Mouse (Mus musculus): ENCODE measurements around the gene Slc10a7. TPM values are rescaled to one million over a fixed set of nuclear protein-coding genes. Genes with fewer than 3 reads are reported as not detected.

Slc10a7 gene
- total RNA-seq, 2 experiments from 2014 or later = 21.3 to 27.9 TPM

- no peak for ATAC-seq (replicated peaks; ENCODE audit: poor library complexity, severe bottlenecking)
Observed at GRCm38 (mm10) chr8:78611019-78611418, 101.9 kb downstream of the Slc10a7 start.

- ATAC-seq (replicated peaks; ENCODE audit: poor library complexity, severe bottlenecking) = 0 out of 2 replicates have a peak, but pooled peaks have one; percentile 12
Observed at GRCm38 (mm10) chr8:78622362-78622761, 113.2 kb downstream of the Slc10a7 start.

GRCm38 (mm10) chr8:78623972-78624371 is 114.8 kb downstream of the Slc10a7 start:
- ATAC-seq (replicated peaks; ENCODE audit: poor library complexity, severe bottlenecking) = peak; percentile 99

GRCm38 (mm10) chr8:78624738-78625442 is 115.7 kb downstream of the Slc10a7 start:
- ATAC-seq (replicated peaks; ENCODE audit: poor library complexity, severe bottlenecking) = no peak

- 0 out of 2 replicates have a peak, but pooled peaks have one; percentile 25 for ATAC-seq (replicated peaks; ENCODE audit: poor library complexity, severe bottlenecking)
Observed at GRCm38 (mm10) chr8:78626632-78627031, 117.5 kb downstream of the Slc10a7 start.

DNA sequence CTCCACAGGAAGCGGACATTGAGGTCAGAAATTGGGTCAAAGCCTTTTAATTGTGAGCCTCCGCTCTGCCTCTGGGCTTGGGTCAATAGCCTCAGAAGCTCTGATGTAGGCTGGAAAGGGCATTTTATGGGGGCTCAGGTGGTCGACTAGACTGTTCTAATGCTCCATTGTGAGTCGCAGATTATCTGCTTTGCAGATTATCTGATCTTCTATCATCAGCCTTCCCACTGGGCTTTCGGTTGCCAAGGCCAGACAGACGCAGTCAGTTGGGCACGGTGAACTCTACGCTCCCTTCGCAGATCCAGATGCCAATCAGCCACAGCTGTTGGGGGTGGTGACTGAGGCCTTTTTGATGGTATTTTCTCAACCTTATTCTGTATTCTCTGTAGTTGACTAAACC is 118.6 kb downstream of the Slc10a7 start:
- no peak for ATAC-seq (replicated peaks; ENCODE audit: poor library complexity, severe bottlenecking)

DNA sequence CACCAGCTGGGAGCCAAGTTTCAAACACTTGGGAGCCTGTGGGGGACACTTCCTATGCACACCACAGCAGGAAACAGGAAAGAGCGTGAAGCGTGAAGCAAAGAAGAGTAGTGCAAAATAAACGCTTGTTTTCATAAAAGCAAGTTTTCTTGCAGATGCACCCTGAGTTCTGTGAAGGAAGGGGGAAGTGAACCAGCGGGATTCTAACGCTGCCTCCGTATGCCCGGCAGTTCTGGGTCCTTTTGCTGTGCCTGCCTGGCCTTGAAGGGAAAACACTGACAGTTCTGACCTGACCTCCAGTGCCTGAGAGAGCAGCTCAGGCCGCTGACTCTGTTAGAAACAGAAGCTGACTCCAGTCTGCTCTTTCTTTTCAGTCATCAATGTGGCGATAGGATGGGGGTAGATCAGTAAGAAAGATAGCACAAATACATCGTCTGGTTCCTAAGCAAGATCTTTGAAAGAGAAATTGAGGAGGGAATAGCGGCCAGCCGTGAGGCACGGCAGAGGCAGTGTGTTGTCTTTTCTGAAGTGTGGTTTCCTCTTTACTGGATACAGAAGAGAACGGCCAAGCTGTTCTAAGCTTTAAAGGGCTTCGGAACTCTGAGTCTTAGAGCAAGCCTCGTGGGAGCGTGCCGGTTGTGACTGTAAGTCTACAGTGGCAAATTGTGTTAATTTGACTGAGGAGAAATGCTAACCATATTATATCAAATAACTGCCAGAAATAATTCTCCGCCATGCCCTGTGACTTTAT is 121.4 kb downstream of the Slc10a7 start:
- ATAC-seq (replicated peaks; ENCODE audit: poor library complexity, severe bottlenecking) = peak; percentile 62

DNA sequence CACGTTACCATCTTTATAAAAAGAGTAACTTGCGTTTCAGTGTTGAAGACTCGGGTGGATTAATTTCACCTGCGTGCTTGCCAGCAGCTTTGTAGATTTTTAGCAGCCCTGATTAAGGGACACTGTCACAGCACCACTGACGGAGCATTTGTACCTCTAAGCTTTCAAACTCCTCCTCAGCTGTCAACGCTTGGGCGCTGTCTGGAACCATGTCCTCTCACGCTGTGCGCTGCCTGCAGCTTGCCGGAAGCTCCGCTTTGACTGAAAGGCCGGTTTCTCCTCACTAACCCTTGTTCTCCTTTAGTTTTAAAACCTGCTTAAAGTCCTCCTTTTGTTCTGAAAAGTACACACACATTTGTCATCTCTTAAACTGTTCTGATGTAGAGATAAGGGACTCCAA is 123.9 kb downstream of the Slc10a7 start:
- ATAC-seq (replicated peaks; ENCODE audit: poor library complexity, severe bottlenecking) = no peak

- no peak for ATAC-seq (replicated peaks; ENCODE audit: poor library complexity, severe bottlenecking)
Observed at GRCm38 (mm10) chr8:78634018-78634417, 124.9 kb downstream of the Slc10a7 start.

- no peak for ATAC-seq (replicated peaks; ENCODE audit: poor library complexity, severe bottlenecking)
Observed at GRCm38 (mm10) chr8:78634523-78635240, 125.5 kb downstream of the Slc10a7 start.

- no peak for ATAC-seq (replicated peaks; ENCODE audit: poor library complexity, severe bottlenecking)
Observed at GRCm38 (mm10) chr8:78635241-78635771, 126.2 kb downstream of the Slc10a7 start.

DNA sequence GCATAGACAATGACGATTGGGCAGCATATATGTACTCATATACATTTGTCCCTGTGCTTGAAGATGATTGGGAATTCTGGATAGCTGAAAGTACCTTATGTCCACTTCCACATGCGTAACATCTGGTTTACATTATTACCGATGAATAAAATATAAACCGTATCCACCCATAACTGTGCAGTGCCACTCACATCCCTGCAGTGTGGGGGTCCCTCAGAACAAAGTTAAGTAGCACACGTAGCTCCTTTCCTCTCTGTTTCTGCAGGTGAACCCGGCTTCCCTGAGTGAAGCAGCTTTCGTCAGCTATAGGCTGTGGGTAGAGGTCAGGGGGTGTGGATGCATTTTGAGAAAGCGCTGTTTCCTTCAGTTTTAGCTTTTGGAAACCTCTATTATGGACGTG is 132.8 kb downstream of the Slc10a7 start:
- no peak for ATAC-seq (replicated peaks; ENCODE audit: poor library complexity, severe bottlenecking)

DNA sequence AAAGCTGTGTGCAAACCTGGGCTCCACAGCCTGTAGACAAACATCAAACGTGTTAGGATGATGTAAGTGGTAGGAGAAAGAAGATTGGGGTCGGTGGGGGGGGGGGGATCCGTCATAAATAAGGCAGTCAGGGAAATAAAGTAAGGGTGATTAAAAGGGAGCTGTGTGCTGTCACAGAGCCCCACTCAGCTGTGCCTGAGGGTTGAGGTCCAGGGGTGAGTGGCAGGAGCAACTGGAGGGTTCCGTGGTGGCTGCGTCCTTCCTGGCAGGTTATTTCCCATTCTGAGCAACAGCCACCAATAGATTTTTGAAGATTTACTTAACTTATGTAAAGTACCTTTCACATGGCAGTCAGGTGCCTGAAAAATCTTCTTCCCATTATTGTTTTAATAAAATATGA is 133.2 kb downstream of the Slc10a7 start:
- no peak for ATAC-seq (replicated peaks; ENCODE audit: poor library complexity, severe bottlenecking)

DNA sequence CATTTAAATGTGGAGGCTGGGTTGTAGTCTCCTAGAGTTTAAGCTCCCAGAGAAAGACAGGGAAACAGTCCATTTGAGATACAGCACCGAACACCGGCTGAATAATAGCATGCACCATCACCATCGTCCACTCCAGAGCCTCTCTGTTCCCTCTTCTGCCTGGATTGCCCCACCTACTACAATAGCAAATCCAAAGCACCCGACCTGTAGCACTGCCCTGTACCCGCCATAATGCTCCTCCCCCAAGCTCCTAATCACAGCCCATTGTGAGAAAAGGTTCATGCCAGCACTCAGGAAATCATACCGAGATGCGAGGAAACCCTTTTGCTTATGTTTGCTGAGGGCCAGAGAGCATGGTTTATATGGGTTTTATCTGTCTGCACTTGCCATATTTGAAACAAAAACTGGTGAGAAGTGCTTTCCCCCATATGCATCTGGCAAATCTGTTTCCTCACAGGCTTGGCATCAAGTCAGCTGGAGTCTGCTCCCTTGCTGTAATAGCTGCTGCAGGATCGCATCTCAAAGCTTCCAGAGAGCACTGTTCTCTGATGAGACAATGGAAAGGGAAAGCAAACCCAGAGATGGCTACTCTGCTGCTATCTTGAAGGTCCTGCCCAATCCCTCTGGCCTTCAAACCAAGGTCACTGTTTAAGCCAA is 138.0 kb downstream of the Slc10a7 start:
- no peak for ATAC-seq (replicated peaks; ENCODE audit: poor library complexity, severe bottlenecking)

GRCm38 (mm10) chr8:78647846-78648245 is 138.7 kb downstream of the Slc10a7 start:
- no peak for ATAC-seq (replicated peaks; ENCODE audit: poor library complexity, severe bottlenecking)

DNA sequence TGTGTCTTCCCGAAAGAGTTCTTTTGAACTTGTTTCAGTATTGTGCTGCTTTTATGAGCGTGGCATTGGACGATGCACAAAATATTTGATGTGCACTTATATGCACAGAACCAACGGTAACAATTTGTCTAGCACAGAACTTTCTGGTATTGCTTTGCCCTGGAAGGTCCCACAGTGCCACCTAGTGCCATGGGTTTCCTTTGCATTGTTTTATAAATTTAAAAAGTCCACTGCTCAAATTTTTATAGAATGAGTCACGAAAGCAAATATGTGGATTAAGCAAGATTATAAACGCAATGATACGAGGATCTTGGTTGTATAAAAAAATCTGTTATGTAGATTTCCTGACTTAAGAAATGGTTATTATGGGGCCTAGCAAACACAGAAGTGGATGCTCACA is 139.8 kb downstream of the Slc10a7 start:
- ATAC-seq (replicated peaks; ENCODE audit: poor library complexity, severe bottlenecking) = 0 out of 2 replicates have a peak, but pooled peaks have one; percentile 25

DNA sequence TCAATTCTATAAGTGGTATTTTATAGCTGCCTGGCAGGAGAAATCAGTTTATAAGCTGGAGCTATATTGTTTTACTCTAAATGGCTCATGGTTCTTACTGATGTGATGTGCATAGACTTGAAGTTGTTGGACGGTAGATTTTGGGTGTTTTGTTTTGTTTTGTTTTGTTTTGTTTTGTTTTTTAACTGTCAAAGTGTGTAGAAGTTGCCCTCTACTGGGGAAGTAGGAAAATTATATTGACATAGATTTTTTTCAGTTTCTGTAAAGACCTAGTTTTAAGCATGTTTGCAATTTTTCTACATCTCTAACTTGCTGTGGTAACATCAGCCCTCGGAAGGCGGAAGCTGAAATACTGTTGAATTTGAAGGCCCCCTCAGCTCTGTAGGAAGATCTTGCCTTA is 142.5 kb downstream of the Slc10a7 start:
- ATAC-seq (replicated peaks; ENCODE audit: poor library complexity, severe bottlenecking) = no peak

- no peak for ATAC-seq (replicated peaks; ENCODE audit: poor library complexity, severe bottlenecking)
Observed at GRCm38 (mm10) chr8:78655351-78656045, 146.4 kb downstream of the Slc10a7 start.

DNA sequence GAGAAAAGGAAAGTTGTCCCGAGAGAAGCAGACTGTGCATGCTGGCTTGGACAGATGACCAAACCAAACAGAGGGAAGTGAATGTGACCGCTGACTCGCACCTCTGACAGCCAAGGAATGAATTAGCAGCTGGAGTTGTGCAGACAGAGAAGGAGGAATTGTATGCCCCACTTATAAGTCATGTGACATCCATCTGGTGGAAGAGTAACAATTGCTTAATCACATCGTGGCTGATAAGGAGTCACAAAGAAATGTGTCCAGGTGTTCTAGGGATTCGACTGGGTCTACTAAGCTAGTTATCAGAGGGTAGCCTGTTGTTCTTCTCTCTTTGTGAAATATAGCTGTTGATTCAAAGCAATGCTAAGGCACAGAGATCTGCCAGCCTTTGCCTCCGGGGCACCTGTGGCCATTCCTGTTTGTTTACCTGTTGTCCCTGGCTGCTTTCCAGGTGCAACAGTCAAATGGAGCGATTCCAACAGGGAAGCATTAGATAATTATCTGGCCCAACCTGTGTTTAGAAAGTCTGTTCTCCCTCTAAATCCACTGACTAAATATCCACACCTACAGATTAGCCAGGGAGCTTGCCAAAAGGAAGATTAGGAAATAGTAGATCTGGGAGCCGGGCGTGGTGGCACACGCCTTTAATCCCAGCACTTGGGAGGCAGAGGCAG is 147.7 kb downstream of the Slc10a7 start:
- no peak for ATAC-seq (replicated peaks; ENCODE audit: poor library complexity, severe bottlenecking)

Measured in granulocyte monocyte progenitor cell, adult 5-6 weeks (primary cell).